In genomic region chr15:88160291-88160690, GRCm38 (mm10) we compare ENCODE assay signal across 25 mouse cellular contexts.
A peak's percentile ranks its signal among the peaks of the same experiment; 100 is the strongest.
DNase-seq lines count a peak whose midpoint lies in the region; ATAC-seq and TF ChIP-seq lines count a peak whose summit lies in the region.
"Had no signal": no experiment of that assay in that cellular context is flagged by ENCODE, and none has a peak within 500 bp of the region (broad histone marks: within the 10 kb centered on the region; RNA-seq: fewer than 3 reads in every experiment).

No protein-coding gene starts in this region.

- no peaks in the 10 kb centered on the region for H3K36me3 ChIP-seq in hindbrain, embryonic 15.5 days
- H3K36me3 ChIP-seq in hindbrain, postnatal 0 days (ENCODE audit: insufficient read depth, low read length), result no peaks in the 10 kb centered on the region
- H3K36me3 ChIP-seq: embryonic facial prominence, embryonic 10.5 days; embryonic facial prominence, embryonic 13.5 days; forebrain, embryonic 12.5 days; forebrain, embryonic 15.5 days; heart, embryonic 12.5 days; heart, embryonic 15.5 days; hindbrain, embryonic 12.5 days had no signal

- no peak overlapping the region for H3K4me2 ChIP-seq in hindbrain, embryonic 15.5 days
- H3K4me2 ChIP-seq in hindbrain, postnatal 0 days (ENCODE audit: low read depth, low read length), result no peak overlapping the region
- H3K4me2 ChIP-seq: embryonic facial prominence, embryonic 13.5 days; forebrain, embryonic 12.5 days; forebrain, embryonic 15.5 days; heart, embryonic 12.5 days; heart, embryonic 15.5 days; hindbrain, embryonic 12.5 days had no signal

- no peak for ATAC-seq in hindbrain, embryonic 15.5 days (ENCODE audit: low FRiP score, low read depth)
- ATAC-seq in hindbrain, postnatal 0 days, result no peak
- ATAC-seq: CD4-positive, CD25-positive, alpha-beta regulatory T cell, adult 4 months; forebrain, embryonic 15.5 days; hindbrain, embryonic 16.5 days; inflammation-experienced regulatory T-cells, adult 6 months; intestine, embryonic 16.5 days had no signal

- no peak overlapping the region for H3K4me3 ChIP-seq in hindbrain, embryonic 15.5 days
- H3K4me3 ChIP-seq in hindbrain, postnatal 0 days (ENCODE audit: low read length), result no peak overlapping the region
- H3K4me3 ChIP-seq: embryonic facial prominence, embryonic 10.5 days; embryonic facial prominence, embryonic 13.5 days; erythroblast, embryonic 14.5 days; forebrain, embryonic 12.5 days; forebrain, embryonic 15.5 days; heart, embryonic 12.5 days; heart, embryonic 15.5 days; hindbrain, embryonic 12.5 days had no signal

- 0 out of 2 replicates have a peak overlapping the region, but pooled peaks have one; percentile 21 for H3K27ac ChIP-seq in hindbrain, embryonic 15.5 days (replicated peaks)
- no peak overlapping the region for H3K27ac ChIP-seq in hindbrain, postnatal 0 days
- H3K27ac ChIP-seq: embryonic facial prominence, embryonic 10.5 days; embryonic facial prominence, embryonic 13.5 days; forebrain, embryonic 12.5 days; forebrain, embryonic 15.5 days; heart, embryonic 15.5 days; hindbrain, embryonic 12.5 days had no signal

- no peak for TF ChIP-seq CTCF in hindbrain, postnatal 0 days (IDR thresholded peaks at IDR 0.05; ENCODE audit: low read depth)
- TF ChIP-seq CTCF in brain, embryonic 14.5 days (IDR thresholded peaks at IDR 0.05; ENCODE audit: borderline replicate concordance, extremely low read depth, insufficient read depth, insufficient read length), result no peak

- TF ChIP-seq POLR2A in brain, embryonic 14.5 days (IDR thresholded peaks at IDR 0.05; ENCODE audit: borderline replicate concordance, extremely low read depth, insufficient read depth, insufficient read length, poor library complexity, severe bottlenecking), result no peak

- H3K9me3 ChIP-seq in hindbrain, embryonic 15.5 days, result no peaks in the 10 kb centered on the region
- H3K9me3 ChIP-seq in hindbrain, postnatal 0 days (ENCODE audit: low read length), result no peaks in the 10 kb centered on the region
- H3K9me3 ChIP-seq: embryonic facial prominence, embryonic 10.5 days; embryonic facial prominence, embryonic 13.5 days; forebrain, embryonic 12.5 days; forebrain, embryonic 15.5 days; heart, embryonic 12.5 days; heart, embryonic 15.5 days; hindbrain, embryonic 12.5 days had no signal

- WGBS in hindbrain, embryonic 15.5 days, result 77% methylated on average over 4 of the region's 4 CpGs
- WGBS in hindbrain, postnatal 0 days, result 48% methylated on average over 4 of the region's 4 CpGs

- H3K4me1 ChIP-seq in hindbrain, embryonic 15.5 days (replicated peaks), result peaks cover 12% of the 10 kb centered on the region
- peaks cover 15% of the 10 kb centered on the region for H3K4me1 ChIP-seq in hindbrain, postnatal 0 days (ENCODE audit: insufficient read depth, low read length)
- H3K4me1 ChIP-seq: embryonic facial prominence, embryonic 10.5 days; embryonic facial prominence, embryonic 13.5 days; forebrain, embryonic 12.5 days; heart, embryonic 12.5 days; heart, embryonic 15.5 days; hindbrain, embryonic 12.5 days had no signal

- no peak overlapping the region for H3K9ac ChIP-seq in hindbrain, embryonic 15.5 days
- no peak overlapping the region for H3K9ac ChIP-seq in hindbrain, postnatal 0 days (replicated peaks; ENCODE audit: low read length)
- H3K9ac ChIP-seq: embryonic facial prominence, embryonic 13.5 days; forebrain, embryonic 12.5 days; forebrain, embryonic 15.5 days; heart, embryonic 12.5 days; heart, embryonic 15.5 days; hindbrain, embryonic 12.5 days had no signal

- DNase-seq in cerebellum, postnatal 25 days, result peak; percentile 32 to 42
- no peak for DNase-seq in cerebellum, adult 9-11 months
- DNase-seq in hindbrain, postnatal 0 days (ENCODE audit: low spot score), result no peak
- peak; percentile 15 for DNase-seq in brain, embryonic 14.5 days (ENCODE audit: low read depth)
- no peak for DNase-seq in frontal cortex, postnatal 25 days (ENCODE audit: low spot score in 2 of 2)
- DNase-seq: adrenal gland, adult 2 months; adrenal gland, postnatal 14 days; embryo, embryonic 11 days; gastrocnemius, postnatal 10 days; gastrocnemius, postnatal 36 days; heart, postnatal 10 days; kidney, adult 18-20 months had no signal

- H3K27me3 ChIP-seq in hindbrain, embryonic 15.5 days, result no peaks in the 10 kb centered on the region
- no peaks in the 10 kb centered on the region for H3K27me3 ChIP-seq in hindbrain, postnatal 0 days (ENCODE audit: insufficient read depth, low read length)
- H3K27me3 ChIP-seq: embryonic facial prominence, embryonic 13.5 days; forebrain, embryonic 12.5 days; forebrain, embryonic 15.5 days; heart, embryonic 12.5 days; heart, embryonic 15.5 days; hindbrain, embryonic 12.5 days had no signal

Comparison
In these comparisons a context has a peak if more than half of its experiments do, and no peak if none do; other contexts are left out.
1. DNase-seq: peak in cerebellum, postnatal 25 days (2 of 2) and brain, embryonic 14.5 days (single experiment); none in cerebellum, adult 9-11 months (single experiment), hindbrain, postnatal 0 days (single experiment) and frontal cortex, postnatal 25 days (0 of 2).